Mouse (Mus musculus): Measurements from ENCODE around the gene Mtus2.
"Not testable (repeated sequence)": the region's sequence is repeated elsewhere in the genome, so short reads cannot be mapped to it uniquely, and the experiment has no call there.

Gene Mtus2

DNA sequence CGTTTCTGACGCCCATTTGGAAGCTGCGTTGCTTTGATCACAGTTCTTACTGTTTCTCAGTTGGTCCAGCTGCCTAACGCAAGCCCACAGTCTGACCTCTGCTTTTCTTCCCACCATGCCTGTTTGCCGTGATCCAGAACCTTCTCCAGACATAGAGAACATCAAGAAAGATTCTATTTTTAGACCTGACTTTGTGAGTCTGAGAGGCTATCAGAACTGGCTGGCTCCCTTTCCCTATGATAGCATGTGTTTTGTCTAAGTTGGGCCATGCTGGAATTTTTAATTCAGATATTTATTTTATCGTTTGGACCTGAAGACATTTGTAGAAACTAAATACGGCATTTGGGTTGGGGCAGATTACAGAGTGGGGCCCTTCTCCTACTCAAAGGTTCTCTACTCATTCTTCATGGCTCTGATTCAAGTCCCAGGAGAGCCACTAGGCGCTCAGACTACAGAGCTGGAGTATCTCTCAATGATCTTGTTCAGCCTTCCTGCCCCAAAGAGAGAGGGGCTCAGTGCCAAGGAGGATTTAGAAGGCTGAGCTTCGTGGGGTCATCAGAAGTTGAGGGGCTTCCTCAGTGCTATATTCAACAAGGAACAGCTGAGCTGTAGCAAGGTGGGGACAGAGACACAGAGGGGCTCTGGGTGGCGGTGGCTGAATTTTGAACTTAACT, 174.5 kb downstream of the Mtus2 start:
- DNase-seq = no peak

DNA sequence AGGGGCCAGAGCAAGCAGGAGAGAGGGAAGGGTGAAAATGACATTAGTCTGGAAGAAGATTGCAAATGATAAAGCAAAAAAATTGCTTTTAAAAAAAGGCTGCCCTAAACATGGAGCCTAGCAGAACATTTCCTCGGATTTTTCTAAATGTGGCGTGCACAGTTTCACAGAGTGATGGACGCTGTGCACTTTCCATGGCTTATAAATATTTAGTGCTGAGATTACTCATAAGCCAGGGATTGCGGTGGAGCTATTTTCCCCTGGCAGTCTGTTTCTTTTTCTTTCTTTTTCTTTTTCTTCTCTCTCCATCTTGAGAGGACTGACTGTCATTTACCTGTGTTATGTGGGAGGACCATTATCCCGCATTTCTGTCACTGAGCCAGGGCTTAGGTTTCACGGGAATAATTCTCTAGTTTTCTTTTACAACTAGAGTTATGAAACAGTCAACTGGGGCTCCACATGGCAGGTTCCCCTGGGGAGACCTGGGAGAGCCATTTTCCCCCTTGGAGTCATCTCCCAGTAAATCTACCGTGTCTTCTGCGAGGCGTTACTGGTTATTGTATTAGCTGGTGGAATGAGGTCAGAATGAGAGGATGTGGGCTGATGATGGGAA, 176.4 kb downstream of the Mtus2 start:
- no peak for DNase-seq

- no peak for DNase-seq
Measured at GRCm38 (mm10) chr5:148141662-148142061, 184.5 kb downstream of the Mtus2 start.

DNA sequence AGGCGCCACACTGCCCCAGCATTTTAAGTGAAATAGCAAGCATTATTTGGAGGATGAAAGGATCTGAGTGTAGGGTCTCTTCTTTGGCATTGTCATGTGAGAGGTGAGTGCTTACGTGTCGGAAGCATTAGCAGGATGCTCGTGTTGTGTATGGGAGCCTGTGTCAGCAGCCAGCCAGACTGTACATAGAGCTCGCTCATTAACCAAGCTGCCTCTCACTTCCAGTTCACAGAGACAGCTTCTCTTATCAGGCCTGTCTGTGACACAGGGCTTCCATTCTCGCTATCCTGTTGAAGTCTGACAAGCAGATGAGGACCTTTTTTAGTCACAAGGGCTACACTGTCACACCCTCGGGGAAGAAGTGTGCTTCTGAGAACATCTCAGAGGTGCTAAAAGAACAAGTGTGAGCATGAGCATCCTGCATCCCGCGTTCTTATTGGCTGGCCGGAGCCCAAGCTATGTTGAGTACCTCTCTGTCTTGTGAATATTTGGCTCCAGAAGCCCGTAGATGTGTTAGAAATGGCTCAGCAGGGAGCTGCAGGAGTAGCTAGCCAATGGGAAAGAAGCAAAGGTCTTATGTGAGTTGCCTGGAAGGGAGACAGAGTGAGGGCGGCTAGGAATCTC, 189.2 kb downstream of the Mtus2 start:
- DNase-seq = no peak

- DNase-seq = no peak
Measured at GRCm38 (mm10) chr5:148151894-148152599, 194.9 kb downstream of the Mtus2 start.

DNA sequence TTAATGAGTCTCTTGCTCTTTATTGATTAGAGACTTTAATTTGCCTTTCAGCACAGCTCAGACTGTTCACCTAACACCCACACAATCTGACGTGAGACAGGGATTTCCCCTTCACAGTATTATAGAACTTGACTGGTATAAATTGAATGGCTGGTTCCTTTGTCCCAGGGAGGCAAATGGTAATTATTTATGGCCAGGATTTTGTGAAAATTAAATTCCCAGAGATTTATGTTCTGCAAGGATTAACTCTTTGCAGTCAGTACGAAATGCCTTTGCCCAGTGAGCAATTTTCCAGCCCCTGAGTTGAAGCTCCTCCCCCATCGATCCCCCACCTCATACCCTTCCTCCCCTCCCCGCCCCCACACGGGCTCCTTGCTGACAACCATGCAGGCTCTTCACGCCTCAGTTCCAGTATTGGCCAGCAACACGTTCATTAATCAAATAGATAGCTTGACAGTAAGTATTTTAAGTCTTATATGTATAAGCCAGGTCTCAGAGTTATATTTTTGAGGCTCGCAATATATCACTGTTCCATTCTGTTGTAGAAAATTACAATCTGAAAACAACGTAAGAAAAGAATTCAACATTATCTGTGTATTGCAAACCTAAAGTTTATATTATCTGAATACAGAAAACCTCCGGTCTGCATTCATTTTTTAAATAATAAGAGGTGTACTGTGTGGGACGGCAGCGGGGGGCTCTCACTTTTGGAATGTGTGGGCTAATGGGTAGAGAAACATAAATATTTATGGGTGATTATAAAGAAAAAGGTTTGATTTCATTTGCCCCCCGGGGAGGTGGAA, 195.7 kb downstream of the Mtus2 start:
- peak; percentile 61 for DNase-seq

- no peak for DNase-seq
Measured at GRCm38 (mm10) chr5:148153403-148153713, 196.2 kb downstream of the Mtus2 start.

DNA sequence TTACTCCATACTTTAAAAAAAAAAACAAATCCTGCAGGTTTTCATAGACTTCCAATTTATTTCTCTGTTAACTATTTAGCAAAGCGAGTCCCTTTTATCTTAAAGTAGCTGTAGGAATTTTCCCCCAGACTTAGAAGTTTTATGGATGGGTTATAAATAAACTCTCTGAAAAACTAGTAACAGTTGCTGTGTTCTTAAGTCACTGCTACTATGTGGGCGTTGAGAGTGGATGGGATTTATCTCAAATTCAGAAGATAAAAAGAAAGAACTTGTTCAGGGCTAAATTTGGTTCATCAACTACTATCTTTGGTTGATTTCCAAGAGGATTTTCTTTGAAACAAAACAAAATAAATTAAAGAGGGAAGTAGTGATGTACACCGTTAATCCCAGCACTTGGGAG, 197.6 kb downstream of the Mtus2 start:
- DNase-seq = no peak

DNA sequence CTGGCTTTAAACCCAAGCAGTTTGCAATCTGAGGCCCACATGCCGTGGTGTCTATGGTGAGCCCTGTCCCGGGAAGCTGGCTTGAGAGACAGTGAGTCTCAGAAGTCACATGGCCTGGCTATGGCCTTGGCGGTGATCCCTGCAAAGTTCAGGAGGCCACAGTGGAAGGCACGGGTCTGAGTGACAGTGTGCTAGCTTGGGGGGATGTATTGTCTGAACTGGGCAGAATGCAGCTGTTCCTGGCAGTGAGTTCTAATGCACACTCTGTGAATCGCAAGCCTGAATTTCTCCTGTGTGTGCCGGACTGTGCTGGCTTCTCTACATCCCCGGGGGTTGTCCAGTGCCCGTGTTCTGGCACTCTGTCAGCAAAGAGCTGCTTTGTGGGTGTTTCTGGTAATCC, 202.2 kb downstream of the Mtus2 start:
- DNase-seq = peak; percentile 20

DNA sequence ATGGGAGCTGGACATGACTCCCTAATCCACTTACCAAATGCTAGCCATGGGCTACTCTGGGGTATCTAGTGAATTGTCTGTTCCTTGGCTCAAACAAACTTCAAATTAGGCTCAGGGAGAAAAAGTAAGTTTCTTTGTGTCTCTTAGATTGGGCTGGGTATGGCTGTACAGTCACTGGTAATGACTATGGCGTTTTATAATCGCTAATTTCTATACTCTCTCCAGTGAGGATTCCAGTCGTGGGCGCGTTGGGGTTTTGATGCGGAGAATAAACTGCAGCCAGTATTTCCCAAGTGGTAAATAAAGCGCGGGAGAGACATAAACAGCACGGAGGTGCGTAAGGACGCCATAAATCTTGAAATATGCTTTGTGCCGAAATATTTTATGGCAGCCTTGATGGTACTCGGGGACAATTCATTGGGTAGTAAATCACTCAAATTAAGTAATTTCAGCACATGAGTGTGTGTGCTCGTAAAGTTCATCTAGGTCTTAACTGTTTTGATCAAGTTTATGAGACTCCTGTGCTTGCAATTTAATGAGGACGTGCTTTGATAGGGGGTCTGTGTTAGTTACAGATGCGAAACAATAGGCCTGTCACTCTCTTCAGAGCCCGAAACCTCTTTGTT, 203.5 kb downstream of the Mtus2 start:
- no peak for DNase-seq

- no peak for DNase-seq
Measured at GRCm38 (mm10) chr5:148165111-148165510, 208.0 kb downstream of the Mtus2 start.

GRCm38 (mm10) chr5:148175091-148175490, 218.0 kb downstream of the Mtus2 start:
- DNase-seq = peak; percentile 28

- no peak for DNase-seq
Measured at GRCm38 (mm10) chr5:148175742-148176426, 218.8 kb downstream of the Mtus2 start.

GRCm38 (mm10) chr5:148176539-148176938, 219.4 kb downstream of the Mtus2 start:
- not testable (repeated sequence) for DNase-seq

DNA sequence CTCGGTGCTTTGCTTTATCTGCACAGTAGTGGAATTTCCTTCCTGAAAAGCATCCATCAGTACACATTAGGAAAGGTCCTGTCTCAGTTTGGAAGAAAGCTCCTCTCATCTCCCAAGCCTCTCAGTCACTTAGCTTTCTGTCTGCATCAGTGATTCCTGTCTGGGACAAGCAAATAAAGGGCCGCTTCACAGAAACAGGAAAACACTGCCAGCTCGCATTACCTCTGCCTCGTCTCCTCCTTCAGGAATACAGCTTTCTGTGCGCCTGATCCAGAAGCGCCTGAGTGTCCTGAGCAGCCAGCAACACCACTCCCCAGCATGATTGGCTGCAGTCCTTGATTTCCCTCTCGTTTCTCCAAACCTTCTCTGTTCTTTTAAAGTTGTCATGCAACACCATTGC, 222.1 kb downstream of the Mtus2 start:
- DNase-seq = no peak

DNA sequence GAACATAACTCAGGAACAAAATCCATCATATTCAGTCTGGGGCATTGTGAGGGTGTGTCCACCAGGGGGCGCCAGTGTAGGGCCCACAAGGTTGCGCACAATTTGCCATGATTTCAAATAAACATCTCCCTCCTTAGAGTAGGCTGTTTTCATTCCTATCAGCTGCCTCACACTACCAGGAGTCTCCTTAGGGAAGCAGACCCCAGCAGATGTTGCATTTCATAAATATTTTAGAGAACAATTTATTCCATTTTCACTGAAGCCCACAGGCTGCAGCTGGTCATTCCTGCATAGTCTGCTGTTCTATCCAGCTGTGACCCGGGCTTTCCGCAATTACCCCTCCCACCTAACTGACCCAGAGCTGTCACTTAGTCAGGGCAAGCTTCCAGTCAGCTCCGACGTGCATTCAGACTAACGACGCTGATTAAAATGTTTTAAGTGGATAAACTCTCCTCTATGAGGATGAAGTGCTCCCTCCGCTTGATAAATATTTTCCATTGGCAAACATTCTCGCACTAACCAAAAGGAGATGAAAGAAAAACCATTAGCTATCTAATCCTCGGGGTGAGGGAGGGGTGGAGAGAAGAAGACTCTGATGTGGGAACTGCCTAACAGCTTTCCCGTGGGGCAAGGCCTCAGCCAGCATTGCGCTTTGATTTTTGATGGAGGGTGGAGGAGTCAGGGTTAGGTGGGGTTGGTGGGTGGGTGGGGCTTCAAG, 223.6 kb downstream of the Mtus2 start:
- peak; percentile 49 for DNase-seq

GRCm38 (mm10) chr5:148181308-148181630, 224.1 kb downstream of the Mtus2 start:
- DNase-seq = no peak

DNA sequence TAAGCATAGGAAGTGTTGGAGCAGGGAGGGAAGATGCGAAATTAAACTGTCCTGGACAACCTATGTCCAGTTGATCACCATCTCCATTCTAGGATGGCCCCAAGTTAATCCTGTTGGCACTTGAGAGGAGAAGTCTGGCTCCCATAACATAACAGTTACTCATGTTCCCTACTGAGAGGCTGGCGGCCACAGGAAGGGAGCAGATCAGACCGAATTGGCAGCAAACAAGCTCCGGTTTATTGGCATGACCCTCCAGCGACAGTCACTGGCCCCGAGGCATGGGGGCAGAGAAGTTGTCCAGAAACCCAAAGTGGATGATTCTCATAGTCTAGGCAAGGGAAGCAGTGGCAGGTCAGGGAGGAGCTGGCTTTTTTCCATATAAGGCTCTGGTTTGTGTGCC, 224.8 kb downstream of the Mtus2 start:
- no peak for DNase-seq

DNA sequence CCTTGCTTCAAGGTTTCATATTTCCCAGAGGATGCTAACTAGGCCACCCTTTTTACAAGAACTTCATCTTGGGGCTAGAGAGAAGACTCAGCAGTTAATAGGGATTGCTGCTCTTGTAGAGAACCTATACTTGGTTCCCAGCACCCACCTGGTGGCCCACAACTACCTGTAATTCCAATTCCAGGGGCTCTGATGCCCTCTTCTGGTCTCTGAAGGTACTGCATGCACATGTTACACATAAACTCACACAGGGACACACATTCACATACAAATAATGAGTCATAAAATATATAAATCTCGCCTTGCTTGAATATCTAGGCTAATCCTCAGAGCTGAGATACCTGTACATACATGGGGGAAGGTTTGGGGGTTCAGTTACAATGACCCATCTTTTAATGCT, 228.8 kb downstream of the Mtus2 start:
- DNase-seq = no peak

GRCm38 (mm10) chr5:148191416-148191815, 234.3 kb downstream of the Mtus2 start:
- DNase-seq = no peak

DNA sequence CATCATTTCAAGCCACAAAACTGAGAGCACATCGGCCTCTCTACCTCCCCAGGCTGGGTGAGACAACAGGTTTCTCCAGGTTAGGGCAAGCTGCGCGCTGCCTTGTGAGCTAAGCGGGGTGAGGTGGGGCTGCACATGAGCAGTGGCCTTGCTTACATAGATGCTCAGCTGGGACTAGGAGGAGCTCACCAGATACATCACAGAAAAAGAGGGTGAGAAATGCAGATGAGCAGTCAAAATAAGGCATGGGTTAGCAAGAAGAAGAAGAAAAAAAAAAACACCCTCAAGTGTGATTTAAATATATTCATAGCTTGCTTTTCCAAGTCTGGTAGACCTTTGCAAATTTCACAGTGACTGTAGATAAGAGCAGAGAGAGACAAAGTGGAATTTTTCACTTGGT, 254.7 kb downstream of the Mtus2 start:
- DNase-seq = no peak

GRCm38 (mm10) chr5:148216786-148217185, 259.7 kb downstream of the Mtus2 start:
- DNase-seq = no peak

Data from embryo, embryonic 11 days (tissue).